Mouse (Mus musculus) thymus, adult 2 months (tissue): ENCODE measurements around the gene Sf3b2. TPM values are rescaled to one million over a fixed set of nuclear protein-coding genes. Genes with fewer than 3 reads are reported as not detected.

ENCODE experiments used
- DNase-seq: peaks from one replicate; pipeline ENCODE4 v3.0.0; 2021
- H3K27ac ChIP-seq: fragments of 200-500 bp; 2 replicates; pipeline ENCODE4 v1.5.1; 2012; ENCODE audit warnings: low read length, control low read depth; ENCODE audit not compliant: control insufficient read depth, insufficient read depth
- H3K27me3 ChIP-seq: fragments of 200-500 bp; 2 replicates; pipeline ENCODE4 v1.6.1; 2012; ENCODE audit warnings: mild to moderate bottlenecking, low read length, moderate library complexity, mixed read lengths; ENCODE audit not compliant: control insufficient read depth, insufficient read depth
- H3K36me3 ChIP-seq: fragments of 200-500 bp; 2 replicates; pipeline ENCODE4 v1.6.1; 2012; ENCODE audit warnings: mild to moderate bottlenecking, low read length, moderate library complexity; ENCODE audit not compliant: control insufficient read depth, insufficient read depth
- H3K4me1 ChIP-seq: fragments of 200-500 bp; replicated peaks from 2 replicates; pipeline ENCODE4 v1.6.1; 2012; ENCODE audit warnings: low read length; ENCODE audit not compliant: control insufficient read depth, insufficient read depth
- H3K4me3 ChIP-seq: fragments of 200-500 bp; 2 replicates; pipeline ENCODE4 v1.5.1; 2012; ENCODE audit warnings: mild to moderate bottlenecking, low read length, control low read depth, moderate library complexity; ENCODE audit not compliant: control insufficient read depth, insufficient read depth
- CTCF ChIP-seq: fragments of 200-500 bp; IDR thresholded peaks from 2 replicates; pipeline ENCODE4 v1.5.1; 2012; ENCODE audit warnings: mild to moderate bottlenecking, control low read depth, low read length, moderate library complexity, borderline replicate concordance; ENCODE audit not compliant: control insufficient read depth, poor library complexity, insufficient read depth; ENCODE audit errors: extremely low read depth
- POLR2A ChIP-seq: fragments of 200-500 bp; IDR thresholded peaks from 2 replicates; pipeline ENCODE4 v1.6.1; 2012; ENCODE audit warnings: mild to moderate bottlenecking, low read length, control low read depth, moderate library complexity; ENCODE audit not compliant: control insufficient read depth, poor library complexity, insufficient read depth; ENCODE audit errors: extremely low read depth
- WGBS: fragments of 180-500 bp; shearing (Covaris S2); methylation state at CpG from one replicate; pipeline ENCODE4 v1.1.7; 2018; 5-methylcytosine and 5-hydroxymethylcytosine counted together
- polyA plus RNA-seq: library from polyadenylated mRNA; depleted of rRNA; stranded (reverse); fragments of >200 nt; gene quantifications from 2 replicates; pipeline ENCODE4 v1.2.3, GENCODE M21; 2012; rRNA removed

The Sf3b2 gene
- polyA plus RNA-seq, 1 experiment: 213 TPM

GRCm38 (mm10) chr19:5224624-5225023, 70.6 kb downstream of the Sf3b2 start:
- no peaks in the 10 kb centered on the region for H3K36me3 ChIP-seq
- H3K4me1 ChIP-seq: no peaks in the 10 kb centered on the region
- no peaks in the 10 kb centered on the region for H3K27me3 ChIP-seq
- TF ChIP-seq POLR2A (no peak), CTCF (no peak)
- no peak for DNase-seq
- H3K4me3 ChIP-seq: no peak overlapping the region
- H3K27ac ChIP-seq: no peak overlapping the region
- 99% methylated on average over 2 of the region's 2 CpGs for WGBS

- Histone ChIP-seq H3K27me3 (no peaks in the 10 kb centered on the region), H3K4me1 (no peaks in the 10 kb centered on the region), H3K27ac (no peak overlapping the region), H3K36me3 (no peaks in the 10 kb centered on the region), H3K4me3 (no peak overlapping the region)
- WGBS: 93% methylated on average over 4 of the region's 4 CpGs
- TF ChIP-seq POLR2A (no peak), CTCF (no peak)
- no peak for DNase-seq
Measured at GRCm38 (mm10) chr19:5224077-5224476, 71.2 kb downstream of the Sf3b2 start.

Other genes with a start within 250 kb of the Sf3b2 start
- gene Rin1, start 245.0 kb downstream of the Sf3b2 start, polyA plus RNA-seq: 7.1 and 8.8 TPM in 2 replicates
- gene Cd248, start 227.4 kb downstream of the Sf3b2 start, polyA plus RNA-seq: 5.9 and 7.7 TPM in 2 replicates
- 1.7 and 3.5 TPM in 2 replicates for gene Tmem151a, start 209.9 kb downstream of the Sf3b2 start, polyA plus RNA-seq
- 121 and 137 TPM in 2 replicates for gene Yif1a, start 206.9 kb downstream of the Sf3b2 start, polyA plus RNA-seq
- 3.7 and 4.9 TPM in 2 replicates for gene Cnih2, start 196.9 kb downstream of the Sf3b2 start, polyA plus RNA-seq
- 296 and 317 TPM in 2 replicates for gene Rab1b, start 188.4 kb downstream of the Sf3b2 start, polyA plus RNA-seq
- gene Klc2, start 176.9 kb downstream of the Sf3b2 start, polyA plus RNA-seq: 48.0 and 54.9 TPM in 2 replicates
- 58.9 and 64.9 TPM in 2 replicates for gene Pacs1, start 22.3 kb downstream of the Sf3b2 start, polyA plus RNA-seq
- 4.8 and 6.3 TPM in 2 replicates for gene Gal3st3, start 2.9 kb upstream of the Sf3b2 start, polyA plus RNA-seq
- gene Catsper1, start 40.3 kb upstream of the Sf3b2 start, polyA plus RNA-seq: not detected in 2 replicates
- gene Cst6, start 54.1 kb upstream of the Sf3b2 start, polyA plus RNA-seq: 60.2 and 101 TPM in 2 replicates
- gene Eif1ad, start 71.3 kb upstream of the Sf3b2 start, polyA plus RNA-seq: 50.0 and 51.3 TPM in 2 replicates
- gene Banf1, start 71.7 kb upstream of the Sf3b2 start, polyA plus RNA-seq: 294 and 314 TPM in 2 replicates
- gene Sart1, start 93.2 kb upstream of the Sf3b2 start, polyA plus RNA-seq: 41.6 and 48.9 TPM in 2 replicates
- gene Tsga10ip, start 107.1 kb upstream of the Sf3b2 start, polyA plus RNA-seq: 0.14 and 0.59 TPM in 2 replicates
- gene Drap1, start 129.5 kb upstream of the Sf3b2 start, polyA plus RNA-seq: 112 and 133 TPM in 2 replicates
- 145 and 149 TPM in 2 replicates for gene AI837181, start 129.7 kb upstream of the Sf3b2 start, polyA plus RNA-seq
- gene Fosl1, start 152.1 kb upstream of the Sf3b2 start, polyA plus RNA-seq: 0.16 TPM in 1 of 2 replicates, not detected in the other
- gene Ccdc85b, start 162.4 kb upstream of the Sf3b2 start, polyA plus RNA-seq: 8.1 and 8.2 TPM in 2 replicates
- 142 and 157 TPM in 2 replicates for gene Fibp, start 165.2 kb upstream of the Sf3b2 start, polyA plus RNA-seq
- gene Ctsw, start 173.1 kb upstream of the Sf3b2 start, polyA plus RNA-seq: 49.1 and 54.3 TPM in 2 replicates
- gene Efemp2, start 178.5 kb upstream of the Sf3b2 start, polyA plus RNA-seq: 17.3 and 21.6 TPM in 2 replicates
- 127 and 149 TPM in 2 replicates for gene Mus81, start 192.9 kb upstream of the Sf3b2 start, polyA plus RNA-seq
- 1,557 and 1,580 TPM in 2 replicates for gene Cfl1, start 195.0 kb upstream of the Sf3b2 start, polyA plus RNA-seq
- gene 1700020D05Rik, start 208.3 kb upstream of the Sf3b2 start, polyA plus RNA-seq: 3.3 and 3.5 TPM in 2 replicates
- 20.0 and 22.6 TPM in 2 replicates for gene Snx32, start 215.1 kb upstream of the Sf3b2 start, polyA plus RNA-seq